Mouse (Mus musculus): ENCODE results near the gene Ube3a.
A peak's percentile ranks its signal among the peaks of the same experiment; 100 is the strongest.

Ube3a gene

DNA sequence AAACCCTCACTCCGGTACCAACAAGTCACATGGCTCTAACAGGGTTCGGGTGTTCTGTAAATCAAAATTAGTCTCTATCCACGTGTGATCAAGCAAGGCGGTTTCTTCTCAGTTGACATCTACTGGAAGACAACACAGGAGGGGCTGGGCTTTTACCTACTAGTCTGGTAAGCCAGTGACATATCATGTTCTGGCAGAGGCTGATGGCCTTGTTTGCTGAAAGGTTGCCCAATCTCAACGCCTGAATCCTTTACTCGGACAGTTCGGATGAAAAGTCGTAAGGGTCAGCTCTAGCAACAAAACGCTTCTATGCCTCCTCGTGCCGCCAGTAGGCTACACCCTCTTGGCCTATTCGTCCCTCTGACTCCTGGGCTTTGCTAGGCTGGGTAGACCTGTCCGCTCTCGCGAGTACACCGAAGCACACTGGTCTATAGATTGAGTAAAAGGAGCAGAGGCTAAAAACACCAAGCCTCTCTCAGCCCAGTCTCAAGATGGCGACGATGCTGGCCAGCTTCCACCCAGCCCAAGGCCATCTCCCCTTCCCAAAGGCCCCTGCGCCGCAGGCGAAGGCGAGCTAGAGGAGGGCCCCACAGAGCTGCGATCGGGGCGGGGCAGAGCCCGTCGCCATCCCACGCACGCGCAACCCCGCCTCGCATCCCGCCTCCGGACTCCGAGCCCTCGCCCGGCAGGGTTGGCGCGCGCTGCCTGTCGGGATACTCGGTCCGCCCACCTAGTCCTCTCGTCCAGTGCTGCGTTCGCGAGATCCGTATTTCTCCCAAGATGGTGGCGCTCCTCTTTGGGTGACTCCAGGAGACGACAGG lies at the start of gene Ube3a:
Gene Ube3a (plus strand): TSS at position 706 of the 821 bp plus-strand sequence.
- DNase-seq (ENCODE audit: low spot score in 2 of 2), result peak; percentile 97 to 98

DNA sequence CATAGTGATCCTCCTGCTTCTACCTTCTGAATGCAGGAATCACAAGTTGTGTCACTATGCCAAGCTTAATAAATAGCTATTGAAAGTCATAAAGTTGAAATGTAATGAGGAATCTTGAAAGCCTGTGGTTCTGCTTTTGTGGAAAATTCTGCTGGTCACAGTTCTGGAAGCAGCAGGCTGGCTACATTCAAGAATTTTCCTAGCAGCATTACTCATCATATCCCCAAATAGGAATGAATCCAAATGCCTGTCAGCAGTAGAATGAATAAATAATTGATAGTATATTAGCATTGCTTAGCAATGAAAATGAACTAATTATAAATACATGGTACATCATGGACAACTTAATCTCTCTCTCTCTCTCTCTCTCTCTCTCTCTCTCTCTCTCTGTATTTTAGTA lies 35.7 kb upstream of the Ube3a start:
- DNase-seq (ENCODE audit: low spot score in 2 of 2), result no peak

- DNase-seq (ENCODE audit: low spot score in 2 of 2), result no peak
Observed at GRCm38 (mm10) chr7:59214911-59215310, 13.6 kb upstream of the Ube3a start.

DNA sequence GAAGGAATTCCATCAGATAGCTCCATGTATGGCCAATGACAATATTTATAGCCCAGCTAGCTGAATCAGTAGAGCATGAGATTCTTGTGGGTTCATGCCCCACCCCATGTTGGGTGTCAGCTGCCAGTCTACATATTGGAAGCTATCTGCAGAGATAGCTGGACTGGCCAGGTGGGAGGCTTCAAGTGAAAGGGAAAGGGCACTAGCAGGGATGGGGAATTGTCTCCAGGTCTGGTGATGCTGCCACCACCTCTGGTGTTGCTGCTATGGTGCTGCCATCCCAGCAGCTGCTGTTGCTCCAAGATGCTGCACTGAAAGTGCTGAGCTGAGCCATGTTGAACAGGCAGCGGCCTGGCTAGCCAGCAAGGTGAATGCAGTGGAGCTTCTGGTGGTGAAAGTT lies 7.3 kb upstream of the Ube3a start:
- DNase-seq (ENCODE audit: low spot score in 2 of 2), result no peak

DNA sequence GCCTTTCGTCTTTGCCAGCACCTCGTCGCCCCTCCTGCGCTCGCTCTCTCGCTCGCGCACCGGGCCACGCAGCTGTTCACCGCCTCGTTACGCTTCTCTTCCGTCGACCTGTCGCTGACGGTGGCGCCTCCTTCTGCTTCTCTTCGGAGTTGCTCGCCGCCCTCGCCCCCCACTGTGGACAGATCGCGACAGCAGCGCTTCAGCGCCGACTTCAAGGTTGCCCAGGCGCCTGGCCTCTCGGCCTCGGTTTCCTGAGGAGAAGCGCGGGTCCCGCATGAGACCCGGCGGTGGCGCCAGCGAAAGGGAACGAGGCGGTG lies 274 bp downstream of the Ube3a start:
- DNase-seq (ENCODE audit: low spot score in 2 of 2), result no peak

DNA sequence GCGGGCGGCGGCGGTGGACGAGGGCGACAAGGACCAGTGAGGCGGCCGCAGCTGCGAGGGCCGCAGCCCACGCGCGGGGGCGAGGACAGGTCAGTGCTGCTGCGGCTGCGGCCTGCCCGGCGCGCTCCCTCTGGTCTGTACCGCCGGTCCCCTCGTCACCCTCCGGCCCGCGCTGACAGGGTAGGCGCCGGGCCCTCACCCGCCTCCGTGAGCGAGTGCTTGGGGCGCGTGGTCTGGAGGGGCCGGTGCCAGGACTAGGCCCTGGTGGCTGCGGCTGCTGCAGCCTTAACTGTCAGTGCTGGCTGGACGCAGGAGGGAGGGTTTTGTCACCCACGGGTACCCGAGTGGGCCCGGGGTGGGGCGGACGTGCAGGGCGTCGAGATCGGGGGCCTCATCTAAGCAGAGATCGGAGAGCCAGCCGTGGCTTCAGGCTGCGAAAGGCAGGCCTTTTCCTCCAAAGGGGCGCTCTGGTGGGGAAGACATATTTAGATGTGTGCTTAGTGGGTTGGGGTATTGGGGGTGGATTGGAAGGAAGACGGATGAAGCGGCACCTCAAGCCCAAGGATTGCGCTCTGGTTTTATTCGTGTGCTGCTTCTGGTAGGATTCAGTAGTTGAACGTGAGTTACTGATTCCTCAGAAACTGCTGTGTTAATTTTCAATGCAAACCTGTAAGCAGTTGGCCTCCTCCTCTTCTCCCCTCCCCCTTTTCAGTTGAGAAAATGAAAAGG lies 797 bp downstream of the Ube3a start:
- DNase-seq (ENCODE audit: low spot score in 2 of 2), result peak; percentile 65 to 66

GRCm38 (mm10) chr7:59230304-59230703 lies 1.8 kb downstream of the Ube3a start:
- no peak for DNase-seq (ENCODE audit: low spot score in 2 of 2)

GRCm38 (mm10) chr7:59230768-59231167 lies 2.2 kb downstream of the Ube3a start:
- DNase-seq (ENCODE audit: low spot score in 2 of 2), result no peak

GRCm38 (mm10) chr7:59231960-59232359 lies 3.4 kb downstream of the Ube3a start:
- no peak for DNase-seq (ENCODE audit: low spot score in 2 of 2)

DNA sequence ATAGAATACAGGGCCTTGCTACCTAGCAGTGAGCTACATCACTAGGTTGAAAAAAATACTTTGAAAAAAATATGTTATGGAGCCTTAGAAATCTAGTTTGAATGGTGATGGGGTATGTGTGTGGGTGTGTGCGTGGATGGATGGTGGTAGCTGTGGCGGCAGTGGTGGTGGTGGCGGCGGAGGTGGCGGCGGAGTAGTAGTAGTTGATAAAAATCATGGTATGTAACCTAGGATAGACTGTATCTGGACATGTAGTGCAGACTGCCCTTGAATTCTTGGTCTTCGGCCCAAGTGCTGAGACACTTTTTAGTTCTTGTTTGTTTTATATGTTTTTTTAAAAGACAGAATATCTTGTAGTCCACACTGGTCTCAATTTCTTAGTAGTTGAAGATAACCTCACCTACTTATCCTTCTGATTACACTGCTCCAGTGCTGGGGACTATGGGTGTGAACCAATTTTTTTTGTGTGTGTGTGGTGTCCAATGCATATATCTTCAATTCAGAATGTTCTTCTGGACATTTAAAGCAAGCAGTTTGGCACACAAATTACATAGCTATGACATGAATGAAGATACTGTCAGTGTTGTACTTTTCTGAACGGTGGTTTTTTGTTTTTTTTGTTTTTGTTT lies 6.3 kb downstream of the Ube3a start:
- no peak for DNase-seq (ENCODE audit: low spot score in 2 of 2)

DNA sequence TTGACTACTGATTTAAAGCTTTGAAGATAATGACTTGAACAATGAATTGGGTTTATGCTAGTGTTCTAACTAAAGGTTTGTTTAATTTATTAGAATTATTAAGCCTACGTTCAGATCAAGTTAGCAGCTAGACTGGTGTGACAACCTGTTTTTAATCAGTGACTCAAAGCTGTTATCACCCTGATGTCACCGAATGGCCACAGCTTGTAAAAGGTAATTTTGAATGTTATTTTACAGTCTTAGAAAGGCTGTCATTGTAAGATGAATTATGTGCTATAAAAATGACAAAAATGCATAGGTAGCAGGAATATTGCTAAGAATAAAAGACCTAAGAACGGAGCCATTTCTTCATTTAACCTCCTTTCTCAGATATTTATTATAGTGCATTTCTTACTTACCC lies 14.7 kb downstream of the Ube3a start:
- no peak for DNase-seq (ENCODE audit: low spot score in 2 of 2)

DNA sequence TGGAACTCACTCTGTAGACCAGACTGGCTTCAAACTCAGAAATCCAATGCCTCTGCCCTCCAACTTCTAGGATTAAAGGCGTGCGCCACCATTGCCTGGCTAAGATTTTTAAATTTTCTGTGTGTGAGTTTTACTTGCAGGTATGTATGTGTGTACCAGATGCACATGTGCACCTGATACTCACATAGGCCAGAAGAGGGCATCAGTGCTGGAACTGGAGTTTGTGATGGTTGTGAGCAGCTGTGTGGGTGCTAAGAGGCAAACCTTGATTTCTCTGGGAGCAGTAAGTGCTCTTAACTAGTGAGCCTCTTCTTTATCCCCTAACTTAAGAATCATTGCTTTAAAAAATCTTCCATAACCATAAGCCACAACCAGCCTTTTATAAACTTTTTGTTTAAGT lies 17.0 kb downstream of the Ube3a start:
- no peak for DNase-seq (ENCODE audit: low spot score in 2 of 2)

GRCm38 (mm10) chr7:59253373-59253772 lies 24.8 kb downstream of the Ube3a start:
- no peak for DNase-seq (ENCODE audit: low spot score in 2 of 2)

- DNase-seq (ENCODE audit: low spot score in 2 of 2), result no peak
Observed at GRCm38 (mm10) chr7:59265538-59265937, 37.0 kb downstream of the Ube3a start.

DNA sequence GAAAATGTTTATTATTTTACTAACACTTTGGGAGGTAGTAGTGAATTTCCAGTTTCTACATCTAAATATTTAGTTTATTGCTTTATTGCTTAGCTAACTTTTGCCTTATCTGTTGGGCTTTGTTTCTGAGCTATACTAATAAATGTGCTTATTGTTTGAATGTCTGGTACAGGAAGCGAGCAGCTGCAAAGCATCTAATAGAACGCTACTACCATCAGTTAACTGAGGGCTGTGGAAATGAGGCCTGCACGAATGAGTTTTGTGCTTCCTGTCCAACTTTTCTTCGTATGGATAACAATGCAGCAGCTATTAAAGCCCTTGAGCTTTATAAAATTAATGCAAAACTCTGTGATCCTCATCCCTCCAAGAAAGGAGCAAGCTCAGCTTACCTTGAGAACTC lies 43.2 kb downstream of the Ube3a start:
- no peak for DNase-seq (ENCODE audit: low spot score in 2 of 2)

- DNase-seq (ENCODE audit: low spot score in 2 of 2), result no peak
Observed at GRCm38 (mm10) chr7:59312576-59312975, 84.0 kb downstream of the Ube3a start.

- no peak for DNase-seq (ENCODE audit: low spot score in 2 of 2)
Observed at GRCm38 (mm10) chr7:59322759-59323158, 94.2 kb downstream of the Ube3a start.

Measured in frontal cortex, postnatal 10 days (tissue).